Mouse (Mus musculus): Measurements from ENCODE around the gene Brap.

GRCm38 (mm10) chr5:121712934-121713538 lies 52.7 kb downstream of the Brap start:
- TF ChIP-seq CTCF (IDR thresholded peaks at IDR 0.05; ENCODE audit: low read depth, low read length): no peak
- no peak for TF ChIP-seq POLR2A (IDR thresholded peaks at IDR 0.05; ENCODE audit: insufficient read depth, low read length)
- no peak for TF ChIP-seq EP300 (IDR thresholded peaks at IDR 0.05; ENCODE audit: insufficient read depth, low read depth, low read length)
